Mouse (Mus musculus) 3T3-L1 (cell line): Measurements from ENCODE around the gene Cldn2.

Experiments
- DNase-seq: peaks from one replicate; pipeline ENCODE4 v3.0.0-alpha.2; 2015; ENCODE audit warnings: low read depth, low spot score

The Cldn2 gene

DNA sequence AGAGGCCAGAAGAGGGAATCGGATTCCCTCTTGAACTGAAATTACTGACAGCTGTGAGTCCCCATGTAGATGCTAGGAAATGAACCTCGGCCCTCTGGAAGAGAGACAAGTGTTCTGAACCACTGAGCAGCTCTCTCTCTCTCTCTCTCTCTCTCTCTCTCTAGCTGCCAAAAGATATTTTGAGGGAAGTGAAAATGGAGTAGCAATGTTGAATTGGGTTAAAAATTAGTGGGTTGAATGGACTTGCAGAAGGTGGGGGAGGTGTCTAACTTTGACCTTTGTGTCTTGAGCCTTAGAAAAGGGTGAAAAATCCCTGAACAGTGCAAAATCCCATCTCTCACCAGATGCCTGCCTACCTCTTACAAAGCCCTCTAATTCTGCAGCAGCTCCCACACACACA lies 6.8 kb downstream of the Cldn2 start:
- no peak for DNase-seq

DNA sequence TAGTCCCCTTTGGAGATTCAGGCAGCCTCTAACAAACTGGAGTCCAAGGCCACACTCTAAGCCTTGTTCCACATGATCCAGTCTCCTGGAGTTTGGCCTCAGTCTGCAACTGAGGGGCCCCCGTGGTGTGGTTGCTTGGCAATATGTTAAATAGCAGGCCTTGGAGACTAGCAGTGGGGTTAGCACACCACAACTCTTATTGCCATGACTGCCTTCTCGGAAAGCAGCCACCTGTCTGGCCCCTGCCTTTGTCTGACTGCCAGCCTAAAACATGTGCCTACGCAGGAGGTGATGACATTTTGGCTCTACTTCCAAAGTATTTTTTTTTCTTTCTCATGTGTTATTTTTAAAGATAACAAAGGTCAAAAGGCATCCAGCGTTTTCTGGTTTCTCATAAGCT lies 7.5 kb downstream of the Cldn2 start:
- DNase-seq: no peak

DNA sequence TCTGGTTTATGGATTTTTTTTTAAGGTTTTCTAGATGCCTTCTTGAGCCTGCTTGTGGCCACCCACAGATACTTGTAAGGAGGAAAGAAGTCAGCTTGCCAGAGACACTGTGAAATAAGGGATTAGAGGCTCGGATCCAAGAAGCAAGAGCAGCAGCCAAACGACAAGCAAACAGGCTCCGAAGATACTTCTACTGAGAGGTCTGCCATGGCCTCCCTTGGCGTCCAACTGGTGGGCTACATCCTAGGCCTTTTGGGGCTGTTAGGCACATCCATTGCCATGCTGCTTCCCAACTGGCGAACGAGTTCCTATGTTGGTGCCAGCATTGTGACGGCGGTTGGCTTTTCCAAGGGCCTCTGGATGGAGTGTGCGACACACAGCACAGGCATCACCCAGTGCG lies 7.9 kb downstream of the Cldn2 start:
- no peak for DNase-seq

DNA sequence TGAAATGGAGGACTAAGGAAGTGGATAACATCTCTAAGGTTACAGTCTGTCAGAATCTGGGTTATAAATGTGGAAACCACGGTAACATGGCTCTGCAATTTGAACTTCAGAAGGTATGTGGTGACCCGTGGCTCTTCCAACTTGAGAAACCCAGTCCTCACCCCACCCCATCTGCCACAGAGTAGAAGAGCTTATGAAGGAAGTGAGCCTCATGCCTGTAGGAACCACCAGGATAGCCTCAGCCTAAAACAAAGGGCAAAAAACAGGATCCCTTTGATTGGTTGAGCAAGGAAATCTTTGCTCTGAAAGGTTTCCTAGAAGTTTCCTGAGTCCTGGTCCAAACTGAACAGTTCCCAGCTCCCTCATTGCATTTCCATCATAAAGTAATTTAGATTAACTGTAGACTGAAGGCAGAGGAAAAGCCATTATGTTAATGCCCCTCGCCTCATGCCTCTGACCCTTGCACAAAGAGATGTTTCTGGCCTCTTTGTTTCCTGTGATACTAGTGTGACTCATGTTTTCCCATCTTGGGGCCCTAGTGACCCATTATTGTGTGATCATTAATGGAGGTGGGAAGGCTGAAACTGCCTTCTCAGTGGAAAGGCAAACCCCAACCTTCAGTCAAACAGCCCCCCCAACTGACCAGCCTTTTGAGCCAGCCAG lies 12.1 kb downstream of the Cldn2 start:
- DNase-seq: peak; percentile 37

DNA sequence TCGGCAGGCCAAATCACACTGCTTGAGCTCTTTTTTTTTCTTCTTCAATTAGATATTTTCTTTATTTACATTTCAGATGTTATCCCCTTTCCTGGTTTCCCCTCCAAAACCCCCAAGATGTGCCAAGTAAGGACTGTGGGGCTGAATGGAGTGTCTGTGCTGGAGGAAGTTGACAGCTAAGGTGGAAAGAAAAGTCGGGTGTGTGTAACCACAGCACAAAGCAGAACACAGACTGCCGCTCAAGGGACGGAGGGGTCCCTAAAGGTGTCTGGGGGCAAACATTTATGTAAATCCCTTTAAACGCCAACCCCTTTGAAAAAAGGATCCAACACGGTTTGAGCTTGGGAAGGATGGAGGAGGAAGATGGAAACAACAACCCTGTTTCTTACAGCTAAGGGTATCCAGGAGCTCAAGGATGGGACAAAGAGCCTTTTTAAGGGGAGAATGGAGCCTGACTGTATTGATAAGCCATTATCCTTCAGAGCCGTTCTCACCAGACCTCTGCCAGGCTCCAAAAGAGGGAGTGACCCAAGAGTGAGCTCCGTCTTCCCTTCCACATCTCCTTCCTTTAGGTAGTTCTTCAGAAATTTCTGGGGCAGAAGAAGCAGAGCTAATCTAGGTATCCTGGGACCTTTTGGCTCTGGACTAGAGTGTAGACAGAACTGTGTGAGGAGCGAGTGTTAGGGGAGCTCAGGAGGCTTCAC lies 12.8 kb downstream of the Cldn2 start:
- no peak for DNase-seq

DNA sequence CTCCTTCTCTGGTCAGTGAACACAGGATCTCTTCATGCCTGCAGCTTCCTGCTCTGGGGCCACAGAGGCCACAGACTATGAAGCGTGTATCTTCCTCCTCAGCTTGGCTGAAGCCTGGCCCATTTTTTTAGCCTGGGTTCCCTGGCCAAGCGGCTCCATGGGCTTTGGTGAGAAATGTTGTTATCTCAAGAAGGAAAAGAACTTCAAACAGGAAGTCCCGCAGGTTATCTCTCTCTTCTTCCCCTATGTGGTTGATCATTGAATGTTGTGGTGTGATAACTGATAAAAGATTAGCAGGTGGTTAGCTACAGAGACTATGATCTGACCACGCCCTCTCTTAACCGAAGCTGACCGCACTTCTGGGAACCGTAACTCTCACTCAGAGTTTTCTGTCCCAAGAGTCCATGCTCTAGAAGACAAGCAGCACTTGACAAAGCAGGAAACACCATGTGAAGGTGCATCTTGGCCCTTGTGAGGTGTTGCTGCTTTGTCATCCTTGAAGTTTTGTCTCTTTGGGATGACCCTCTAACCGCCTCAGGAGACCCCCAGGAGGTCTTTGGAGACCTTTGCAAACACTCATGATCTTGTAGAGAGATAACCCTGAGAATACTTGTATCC lies 13.5 kb downstream of the Cldn2 start:
- DNase-seq: no peak

DNA sequence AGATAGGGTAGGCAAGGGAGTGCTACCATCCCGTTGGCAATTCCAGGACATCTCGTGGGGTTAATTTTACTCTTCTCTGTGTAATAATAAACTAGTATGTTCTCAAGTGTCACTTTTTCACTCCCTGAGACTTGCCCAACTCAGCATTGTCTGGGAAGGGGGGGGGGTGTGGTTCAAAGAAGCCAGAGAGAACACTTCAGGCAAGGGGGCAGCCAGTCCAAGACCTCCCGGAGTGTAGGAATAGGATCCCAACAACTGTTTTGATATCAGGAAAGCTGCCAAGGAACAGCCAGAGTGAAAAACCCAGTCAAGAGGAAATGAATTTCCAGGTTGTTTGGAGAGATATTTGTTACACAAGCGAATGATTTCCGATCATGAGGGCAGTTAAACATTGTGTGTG lies 14.6 kb downstream of the Cldn2 start:
- DNase-seq: no peak

DNA sequence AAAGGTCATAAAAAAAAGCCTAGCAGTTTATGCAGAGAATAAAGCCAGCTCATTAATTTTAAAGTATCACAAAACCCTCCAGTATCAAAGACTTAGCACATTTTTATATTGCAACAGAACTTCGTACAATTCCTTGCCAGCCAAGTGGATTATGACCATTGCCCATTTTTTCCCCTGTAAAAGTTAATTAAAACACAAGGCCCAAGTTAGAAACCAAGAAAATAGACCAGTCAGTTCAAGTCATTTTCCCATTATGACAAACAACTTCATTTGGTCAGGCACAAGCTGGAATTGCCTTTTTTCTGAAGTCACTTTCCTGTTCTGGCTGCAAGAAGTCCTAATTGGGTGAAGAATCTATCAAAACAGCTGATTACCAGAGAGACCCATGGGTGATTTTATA lies 24.8 kb downstream of the Cldn2 start:
- no peak for DNase-seq

DNA sequence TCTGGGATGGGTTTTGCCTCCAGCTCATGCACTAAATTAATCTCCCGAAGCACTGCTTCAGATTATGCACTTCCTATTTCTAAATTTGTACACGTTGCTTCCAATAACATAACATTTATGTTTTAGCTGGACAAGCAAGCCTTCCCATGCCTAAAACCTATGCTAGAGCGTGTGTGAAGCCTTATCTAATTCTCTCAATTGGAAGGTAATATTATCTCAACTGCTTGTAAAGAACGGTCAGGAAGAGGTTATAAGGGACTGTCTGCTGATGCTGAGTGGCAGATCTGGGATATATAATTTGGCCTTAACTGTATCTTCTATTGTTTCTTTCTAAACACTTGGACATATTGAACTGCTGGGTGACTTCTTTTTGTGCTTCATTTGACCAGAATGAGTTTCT lies 26.3 kb downstream of the Cldn2 start:
- no peak for DNase-seq

DNA sequence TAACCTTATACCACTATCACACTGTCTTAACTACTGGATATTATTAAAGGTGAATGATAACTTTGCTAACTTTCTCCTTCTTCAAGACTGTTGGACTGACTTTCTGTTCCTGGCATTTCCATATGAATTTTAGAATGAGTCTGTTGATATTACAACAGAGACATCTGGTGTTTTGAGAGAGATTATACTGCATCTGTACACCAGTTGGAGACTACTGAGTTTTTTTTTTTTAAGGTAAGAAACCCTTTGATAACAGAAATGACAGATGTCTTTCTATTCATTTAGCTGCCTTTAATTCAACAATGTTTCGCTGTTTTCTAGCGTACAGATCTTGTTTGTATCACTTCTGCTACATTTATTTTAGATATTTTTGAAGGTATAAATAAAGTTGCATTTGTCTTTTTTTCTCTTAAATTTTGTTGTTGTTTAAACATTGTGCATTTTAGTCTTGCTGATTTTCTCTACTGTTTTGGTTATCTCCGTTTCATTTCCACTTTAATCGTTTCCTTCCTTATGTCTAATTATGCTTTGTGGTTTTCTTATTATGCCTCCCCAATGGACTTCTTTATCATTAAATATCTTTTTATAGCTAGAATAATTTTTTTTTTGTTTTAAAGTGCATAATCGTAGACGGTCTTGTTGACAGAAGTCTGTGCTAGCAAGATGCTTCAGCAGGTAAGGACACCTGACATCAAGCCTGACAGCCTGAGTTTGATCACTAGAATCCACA lies 27.9 kb downstream of the Cldn2 start:
- no peak for DNase-seq

DNA sequence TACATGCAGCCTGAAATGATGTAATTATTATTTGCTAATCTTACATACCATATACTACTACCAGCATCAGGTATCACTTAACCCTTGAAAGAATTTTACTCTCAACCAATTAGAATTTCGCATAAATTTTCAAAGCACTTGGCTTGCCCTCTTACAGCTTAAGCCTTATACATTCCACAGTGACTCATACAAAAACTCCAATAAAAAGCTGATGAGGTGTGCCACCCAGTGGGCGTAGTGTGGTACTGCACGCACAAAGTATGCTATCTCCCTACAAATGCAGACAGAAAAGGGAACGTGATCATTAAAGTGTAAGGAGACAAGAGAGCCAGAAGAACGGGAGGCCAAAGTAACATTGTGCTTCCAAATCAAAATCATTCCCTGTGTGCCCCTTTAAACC lies 31.8 kb downstream of the Cldn2 start:
- peak; percentile 80 for DNase-seq

DNA sequence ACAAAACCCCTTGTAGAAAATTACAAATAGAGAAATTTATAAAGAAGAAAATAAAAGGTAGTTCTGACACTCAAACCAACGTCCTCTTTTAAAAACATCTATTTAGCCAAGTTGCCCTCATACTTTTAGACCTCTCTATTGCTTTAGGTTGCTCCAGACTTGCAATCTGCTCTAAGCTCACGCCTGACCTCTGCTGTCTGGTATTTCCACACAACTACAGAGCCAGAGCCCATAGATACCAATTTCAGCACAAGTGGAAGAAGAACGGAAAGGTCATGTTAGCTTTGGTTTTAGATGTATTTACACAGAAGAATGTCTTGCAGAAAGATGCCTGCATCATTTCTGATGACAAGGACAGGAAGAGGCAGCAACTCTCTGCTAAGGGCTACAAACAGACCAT lies 38.4 kb downstream of the Cldn2 start:
- peak; percentile 32 for DNase-seq

DNA sequence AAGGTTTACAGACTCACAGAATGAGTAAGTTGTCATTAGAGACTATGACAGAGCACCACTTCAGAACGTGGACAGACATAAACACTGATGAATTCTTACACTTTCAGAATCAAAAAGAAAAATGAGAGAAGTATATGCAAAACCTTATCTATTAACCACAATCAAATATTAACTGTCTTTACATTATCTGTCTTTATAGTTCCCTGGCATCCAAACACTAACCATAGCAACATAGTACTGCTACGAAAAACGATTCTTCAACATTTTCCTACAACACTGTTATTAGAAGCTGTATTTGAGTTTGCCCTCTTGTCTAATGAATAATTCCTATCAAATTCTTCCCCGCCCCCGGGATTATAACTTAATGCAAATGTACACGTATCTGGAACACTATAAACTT lies 40.5 kb downstream of the Cldn2 start:
- no peak for DNase-seq

DNA sequence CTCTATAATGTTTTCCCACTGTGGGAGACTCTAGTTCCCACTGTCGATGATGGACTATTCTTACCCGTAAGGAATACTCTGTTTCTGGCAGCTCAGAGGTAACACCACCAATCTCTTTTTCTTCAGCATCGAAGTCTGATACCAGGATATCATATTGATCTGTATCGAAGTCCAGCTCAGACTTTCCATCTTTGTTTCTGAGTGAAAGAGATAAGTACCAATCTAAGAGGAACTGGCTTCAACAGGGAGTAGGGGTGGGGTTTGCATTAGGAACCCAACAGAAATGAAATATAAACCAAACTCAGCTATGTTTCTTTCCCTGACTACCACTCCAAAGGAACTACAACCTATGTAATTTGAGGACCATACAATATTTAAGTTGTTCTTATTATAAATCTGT lies 54.2 kb downstream of the Cldn2 start:
- DNase-seq: no peak

DNA sequence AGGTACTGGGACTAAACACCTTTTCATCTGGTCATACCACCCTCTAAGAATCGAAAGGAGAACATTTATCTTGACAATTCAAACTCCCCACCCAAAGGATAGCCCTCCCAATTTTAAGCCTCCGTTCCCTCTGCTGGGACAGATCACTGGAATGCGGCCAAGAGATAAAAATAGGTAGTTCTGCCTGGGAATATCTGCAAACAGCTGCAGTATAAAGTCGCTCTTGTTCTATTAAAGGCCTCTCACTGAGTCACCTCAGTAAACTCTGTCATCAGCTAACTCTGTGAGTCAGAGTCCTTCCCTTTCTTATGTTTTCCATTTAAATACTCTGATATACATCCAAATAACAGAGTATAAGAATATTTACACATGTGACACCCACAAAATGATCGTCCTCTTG lies 58.8 kb downstream of the Cldn2 start:
- peak; percentile 45 for DNase-seq
